Mouse (Mus musculus) ES-E14 (cell line): Measurements from ENCODE around the gene Rassf9.

Source experiments
- HCFC1 ChIP-seq: IDR thresholded peaks from 2 replicates; pipeline ENCODE4 v1.6.1; 2012; ENCODE audit warnings: low read length, inconsistent platforms, borderline replicate concordance; ENCODE audit not compliant: insufficient read depth
- MAFK ChIP-seq: IDR thresholded peaks from 2 replicates; pipeline ENCODE4 v1.6.1; 2014; ENCODE audit warnings: mild to moderate bottlenecking, low read depth, low read length, inconsistent platforms; ENCODE audit not compliant: insufficient read depth
- ZC3H11A ChIP-seq: IDR thresholded peaks from 2 replicates; pipeline ENCODE4 v1.6.1; 2012; ENCODE audit warnings: low read depth, mild to moderate bottlenecking, inconsistent platforms, low read length, borderline replicate concordance

DNA sequence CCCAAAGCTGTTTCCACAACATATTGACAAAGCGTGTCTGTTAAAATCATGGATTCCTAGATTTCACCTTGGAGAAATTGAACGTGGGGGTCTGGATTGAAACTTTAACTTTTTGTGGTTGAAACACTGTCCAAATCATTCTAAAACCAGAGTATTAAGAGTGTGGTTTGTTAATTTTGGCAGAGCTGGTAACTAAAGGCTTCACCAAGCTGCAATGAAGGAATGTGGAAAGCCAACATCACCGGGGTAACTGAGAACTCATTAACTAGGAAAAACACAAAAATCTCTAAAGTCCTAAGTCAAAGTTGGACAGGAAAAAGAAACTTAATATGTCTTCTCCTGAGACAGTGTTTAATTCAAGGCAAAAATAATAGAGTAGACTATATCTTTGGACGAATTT is 41.9 kb downstream of the Rassf9 start:
- TF ChIP-seq HCFC1 (no peak), MAFK (no peak), ZC3H11A (no peak)
